Mouse (Mus musculus): ENCODE results near the gene Anxa6. TPM values are rescaled to one million over a fixed set of nuclear protein-coding genes. Genes with fewer than 3 reads are reported as not detected.

Anxa6 gene
- polyA plus RNA-seq, 1 experiment from 2014 or later, result 42.3 TPM

DNA sequence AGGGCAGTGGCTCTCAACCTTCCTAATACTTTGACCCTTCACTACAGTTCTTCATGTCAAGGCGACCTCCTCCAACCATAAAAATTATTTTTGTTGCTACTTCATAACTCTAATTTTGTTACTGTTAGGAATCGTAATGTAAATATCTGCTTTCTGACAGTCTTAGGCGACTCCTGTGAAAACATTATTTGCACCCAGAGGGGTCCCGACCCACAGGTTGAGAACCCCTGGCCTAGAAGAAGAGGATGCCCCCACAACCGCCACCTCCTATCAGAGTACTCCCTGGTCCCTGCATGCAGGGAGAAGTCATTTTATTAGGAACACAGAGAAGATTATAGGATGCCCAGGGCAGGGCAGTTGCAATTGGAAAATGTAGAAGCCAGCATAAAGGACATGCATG is 38.1 kb upstream of the Anxa6 start:
- Histone ChIP-seq H3K4me2 (ENCODE audit: low read depth, low read length) (no peak overlapping the region), H3K36me3 (ENCODE audit: control insufficient read depth, insufficient read depth, low read length) (no peaks in the 10 kb centered on the region), H3K4me3 (ENCODE audit: low read depth, low read length) (no peak overlapping the region), H3K9me3 (ENCODE audit: control insufficient read depth, low read length) (no peaks in the 10 kb centered on the region), H3K9ac (replicated peaks; ENCODE audit: low read depth, low read length) (no peak overlapping the region), H3K27ac (ENCODE audit: low read depth, low read length) (no peak overlapping the region), H3K27me3 (ENCODE audit: control insufficient read depth, insufficient read depth, low read length) (no peaks in the 10 kb centered on the region), H3K4me1 (ENCODE audit: control insufficient read depth, insufficient read depth, low read length) (no peaks in the 10 kb centered on the region)
- WGBS, result 95% methylated on average over 5 of the region's 5 CpGs
- ATAC-seq (ENCODE audit: low read depth), result no peak

DNA sequence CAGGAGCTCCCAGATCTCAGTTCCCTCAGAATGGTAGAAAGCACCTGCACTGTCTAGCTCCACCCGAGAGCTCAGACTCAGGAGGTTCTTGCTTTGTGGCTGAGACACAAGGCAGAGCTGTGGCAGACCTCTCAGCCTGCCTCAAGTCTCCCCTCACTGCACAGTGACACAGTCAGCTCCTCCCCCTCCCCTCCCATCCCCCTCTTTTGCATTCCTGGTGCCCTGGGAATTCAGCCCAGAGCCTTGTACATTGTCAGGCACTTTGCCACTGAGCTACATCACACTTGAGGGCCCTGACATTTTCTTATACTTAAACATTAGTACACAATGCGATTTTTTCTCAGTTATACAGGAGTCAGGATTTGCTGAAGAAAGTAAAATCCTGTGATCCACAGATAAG is 35.8 kb upstream of the Anxa6 start:
- WGBS, result 46% methylated on average over 2 of the region's 2 CpGs

DNA sequence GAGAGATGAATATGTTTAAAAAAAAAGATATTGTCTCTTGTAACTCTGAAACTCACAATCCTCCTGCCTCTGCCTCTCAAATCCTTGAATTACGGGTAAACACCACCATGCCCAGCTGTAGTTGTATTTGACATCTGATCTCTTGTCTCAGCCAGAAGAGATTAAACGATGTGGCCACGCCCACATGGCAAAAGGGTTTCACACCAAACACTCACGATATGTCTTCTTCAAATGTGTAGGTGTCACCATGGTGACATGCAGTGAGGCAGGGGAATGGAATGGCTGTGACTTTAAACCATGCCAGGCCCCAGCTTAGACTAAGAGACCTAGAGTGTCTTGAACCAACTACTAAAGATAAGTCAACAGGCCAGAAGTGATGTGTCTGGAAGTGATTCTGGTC is 33.7 kb upstream of the Anxa6 start:
- Histone ChIP-seq H3K36me3 (ENCODE audit: control insufficient read depth, insufficient read depth, low read length) (no peaks in the 10 kb centered on the region), H3K9ac (replicated peaks; ENCODE audit: low read depth, low read length) (no peak overlapping the region), H3K27ac (ENCODE audit: low read depth, low read length) (no peak overlapping the region), H3K27me3 (ENCODE audit: control insufficient read depth, insufficient read depth, low read length) (no peaks in the 10 kb centered on the region), H3K4me1 (ENCODE audit: control insufficient read depth, insufficient read depth, low read length) (no peaks in the 10 kb centered on the region), H3K4me3 (ENCODE audit: low read depth, low read length) (no peak overlapping the region), H3K9me3 (ENCODE audit: control insufficient read depth, low read length) (no peaks in the 10 kb centered on the region), H3K4me2 (ENCODE audit: low read depth, low read length) (no peak overlapping the region)
- ATAC-seq (ENCODE audit: low read depth), result no peak
- WGBS, result 65% methylated on average over 4 of the region's 4 CpGs

More for the DNA sequence above, 35.8 kb upstream of the Anxa6 start:
- H3K4me2 ChIP-seq (ENCODE audit: low read depth, low read length), result no peak overlapping the region
- no peaks in the 10 kb centered on the region for H3K4me1 ChIP-seq (ENCODE audit: control insufficient read depth, insufficient read depth, low read length)
- H3K27me3 ChIP-seq (ENCODE audit: control insufficient read depth, insufficient read depth, low read length), result no peaks in the 10 kb centered on the region
- ATAC-seq (ENCODE audit: low read depth), result no peak
- no peaks in the 10 kb centered on the region for H3K36me3 ChIP-seq (ENCODE audit: control insufficient read depth, insufficient read depth, low read length)
- no peak overlapping the region for H3K9ac ChIP-seq (replicated peaks; ENCODE audit: low read depth, low read length)
- H3K27ac ChIP-seq (ENCODE audit: low read depth, low read length), result no peak overlapping the region
- no peak overlapping the region for H3K4me3 ChIP-seq (ENCODE audit: low read depth, low read length)
- H3K9me3 ChIP-seq (ENCODE audit: control insufficient read depth, low read length), result no peaks in the 10 kb centered on the region

DNA sequence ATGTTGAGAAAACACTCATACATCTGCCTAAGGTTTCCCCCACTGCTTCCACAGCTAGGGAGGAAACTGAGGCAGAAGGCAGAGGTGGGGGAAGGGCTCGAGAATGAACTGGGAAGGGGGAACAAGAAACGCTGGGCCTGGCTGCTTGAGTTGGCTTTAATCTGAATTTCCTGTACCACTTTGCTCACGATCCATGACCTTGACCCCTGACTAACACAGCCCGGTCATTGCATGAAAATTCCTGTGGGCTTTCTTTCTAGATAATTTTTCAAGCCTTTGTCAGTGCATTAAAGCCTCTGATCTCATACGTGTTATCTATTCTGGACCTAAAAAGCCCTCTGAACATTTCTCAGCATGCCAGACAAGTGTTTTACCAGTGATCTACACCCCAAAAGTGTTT is 29.6 kb upstream of the Anxa6 start:
- Histone ChIP-seq H3K27ac (ENCODE audit: low read depth, low read length) (no peak overlapping the region), H3K36me3 (ENCODE audit: control insufficient read depth, insufficient read depth, low read length) (no peaks in the 10 kb centered on the region), H3K4me3 (ENCODE audit: low read depth, low read length) (no peak overlapping the region), H3K9me3 (ENCODE audit: control insufficient read depth, low read length) (no peaks in the 10 kb centered on the region), H3K4me2 (ENCODE audit: low read depth, low read length) (no peak overlapping the region), H3K27me3 (ENCODE audit: control insufficient read depth, insufficient read depth, low read length) (no peaks in the 10 kb centered on the region), H3K4me1 (ENCODE audit: control insufficient read depth, insufficient read depth, low read length) (no peaks in the 10 kb centered on the region), H3K9ac (replicated peaks; ENCODE audit: low read depth, low read length) (no peak overlapping the region)
- WGBS, result 72% methylated on average over 5 of the region's 5 CpGs
- no peak for ATAC-seq (ENCODE audit: low read depth)

DNA sequence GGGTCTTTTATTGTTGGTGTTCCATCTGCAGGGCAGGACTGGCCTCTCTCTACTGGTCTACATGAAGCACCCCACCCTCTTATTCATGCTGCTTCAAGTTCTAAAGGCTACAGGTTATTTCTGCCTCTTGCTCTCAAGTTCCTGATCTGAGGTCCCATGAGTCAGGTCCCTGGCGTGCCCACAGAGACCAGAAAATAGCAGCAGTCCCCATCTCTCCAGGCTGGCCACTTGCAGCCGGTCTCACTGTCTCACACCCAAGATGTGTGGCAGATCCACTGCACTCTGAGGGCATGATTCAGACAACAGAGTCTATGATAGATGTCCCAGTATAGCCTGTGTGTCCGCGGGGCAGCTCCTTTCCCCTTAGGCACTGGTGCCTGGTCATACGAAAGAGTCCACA is 27.6 kb upstream of the Anxa6 start:
- no peak for ATAC-seq (ENCODE audit: low read depth)
- Histone ChIP-seq H3K4me3 (ENCODE audit: low read depth, low read length) (no peak overlapping the region), H3K4me2 (ENCODE audit: low read depth, low read length) (no peak overlapping the region), H3K27me3 (ENCODE audit: control insufficient read depth, insufficient read depth, low read length) (no peaks in the 10 kb centered on the region), H3K4me1 (ENCODE audit: control insufficient read depth, insufficient read depth, low read length) (no peaks in the 10 kb centered on the region), H3K9ac (replicated peaks; ENCODE audit: low read depth, low read length) (no peak overlapping the region), H3K27ac (ENCODE audit: low read depth, low read length) (no peak overlapping the region), H3K9me3 (ENCODE audit: control insufficient read depth, low read length) (no peaks in the 10 kb centered on the region), H3K36me3 (ENCODE audit: control insufficient read depth, insufficient read depth, low read length) (no peaks in the 10 kb centered on the region)
- WGBS, result 90% methylated on average over 5 of the region's 5 CpGs

DNA sequence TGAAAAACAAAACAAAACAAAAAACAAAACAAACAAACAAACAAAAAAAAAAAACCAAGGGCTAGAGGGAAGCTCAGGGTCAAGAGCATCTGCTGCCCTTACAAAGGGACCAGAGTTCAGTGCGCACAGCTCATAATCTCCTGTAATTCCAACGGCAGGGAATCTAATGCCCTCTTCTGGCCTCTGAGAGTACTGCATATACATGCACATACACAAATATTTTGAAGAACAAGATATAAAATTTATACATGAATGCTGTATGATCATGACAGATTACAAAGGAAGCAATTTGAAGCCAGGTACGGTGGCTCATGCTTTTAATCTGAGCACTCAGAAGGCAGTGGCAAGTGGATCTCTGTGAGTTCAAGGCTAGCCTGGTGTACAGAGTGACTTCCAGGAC is 24.3 kb upstream of the Anxa6 start:
- Histone ChIP-seq H3K9me3 (ENCODE audit: control insufficient read depth, low read length) (no peaks in the 10 kb centered on the region), H3K4me2 (ENCODE audit: low read depth, low read length) (no peak overlapping the region), H3K4me1 (ENCODE audit: control insufficient read depth, insufficient read depth, low read length) (no peaks in the 10 kb centered on the region), H3K4me3 (ENCODE audit: low read depth, low read length) (no peak overlapping the region), H3K27ac (ENCODE audit: low read depth, low read length) (no peak overlapping the region), H3K36me3 (ENCODE audit: control insufficient read depth, insufficient read depth, low read length) (no peaks in the 10 kb centered on the region), H3K27me3 (ENCODE audit: control insufficient read depth, insufficient read depth, low read length) (no peaks in the 10 kb centered on the region), H3K9ac (replicated peaks; ENCODE audit: low read depth, low read length) (no peak overlapping the region)
- WGBS, result 85% methylated on average over 3 of the region's 3 CpGs
- ATAC-seq (ENCODE audit: low read depth), result no peak

DNA sequence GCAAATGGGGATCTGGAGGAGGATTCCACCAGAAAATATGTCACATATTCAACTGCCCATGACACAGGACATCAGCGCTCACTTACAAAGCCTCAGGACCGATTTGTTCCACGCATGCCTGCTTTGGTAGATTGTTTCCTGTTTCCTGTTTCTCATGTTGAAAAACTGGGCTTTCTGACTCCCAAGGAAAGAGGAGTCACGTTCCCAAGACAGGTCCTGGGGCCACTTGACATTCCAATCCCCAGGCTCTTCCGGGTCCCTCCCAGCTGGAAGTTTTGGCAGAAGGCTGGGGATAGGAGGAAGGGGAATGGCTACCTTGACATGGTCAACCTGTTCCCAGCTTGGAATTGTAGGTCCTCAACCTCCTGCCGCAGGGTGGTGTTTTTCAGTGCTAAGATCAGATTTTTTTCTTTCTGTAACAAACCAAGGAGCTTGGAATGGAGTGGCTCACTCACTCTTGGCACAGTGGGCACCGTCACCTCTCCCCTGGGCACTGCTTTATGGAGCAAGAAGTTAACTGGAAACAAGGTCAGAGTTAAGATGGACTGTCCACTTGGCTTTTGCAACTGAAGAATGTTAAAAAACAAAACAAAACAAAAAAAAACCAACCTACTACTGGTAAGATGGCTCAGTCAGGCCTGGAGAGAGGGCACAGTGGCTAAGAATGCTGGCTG is 17.7 kb upstream of the Anxa6 start:
- no peak overlapping the region for H3K4me2 ChIP-seq (ENCODE audit: low read depth, low read length)
- no peaks in the 10 kb centered on the region for H3K27me3 ChIP-seq (ENCODE audit: control insufficient read depth, insufficient read depth, low read length)
- H3K9ac ChIP-seq (replicated peaks; ENCODE audit: low read depth, low read length), result no peak overlapping the region
- no peaks in the 10 kb centered on the region for H3K9me3 ChIP-seq (ENCODE audit: control insufficient read depth, low read length)
- no peak overlapping the region for H3K4me3 ChIP-seq (ENCODE audit: low read depth, low read length)
- H3K4me1 ChIP-seq (ENCODE audit: control insufficient read depth, insufficient read depth, low read length), result no peaks in the 10 kb centered on the region
- ATAC-seq (ENCODE audit: low read depth), result no peak
- no peak overlapping the region for H3K27ac ChIP-seq (ENCODE audit: low read depth, low read length)
- WGBS, result 84% methylated on average over 7 of the region's 7 CpGs
- H3K36me3 ChIP-seq (ENCODE audit: control insufficient read depth, insufficient read depth, low read length), result no peaks in the 10 kb centered on the region

DNA sequence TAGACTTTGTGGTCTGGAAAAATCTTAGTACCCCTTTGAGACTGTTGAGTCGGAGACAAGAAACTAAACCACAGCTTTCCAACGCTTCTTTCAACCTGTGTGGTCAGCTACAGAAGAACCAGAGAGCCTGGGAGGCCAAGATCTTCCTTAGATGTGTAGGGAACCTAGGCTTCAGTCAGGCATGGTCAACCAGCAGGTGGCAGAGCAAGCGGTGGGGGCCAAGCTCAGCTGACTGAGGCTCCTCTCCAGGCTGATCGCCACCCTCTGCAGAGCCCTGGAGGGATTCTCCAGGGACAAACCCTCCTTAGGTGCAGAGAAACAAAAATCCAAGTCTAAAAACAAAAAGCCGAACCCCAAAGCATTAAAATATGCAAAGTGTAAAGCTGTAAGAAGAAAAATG is 13.4 kb upstream of the Anxa6 start:
- Histone ChIP-seq H3K36me3 (ENCODE audit: control insufficient read depth, insufficient read depth, low read length) (no peaks in the 10 kb centered on the region), H3K4me3 (ENCODE audit: low read depth, low read length) (no peak overlapping the region), H3K27ac (ENCODE audit: low read depth, low read length) (no peak overlapping the region), H3K9me3 (ENCODE audit: control insufficient read depth, low read length) (no peaks in the 10 kb centered on the region), H3K9ac (replicated peaks; ENCODE audit: low read depth, low read length) (no peak overlapping the region), H3K4me1 (ENCODE audit: control insufficient read depth, insufficient read depth, low read length) (no peaks in the 10 kb centered on the region), H3K27me3 (ENCODE audit: control insufficient read depth, insufficient read depth, low read length) (no peaks in the 10 kb centered on the region), H3K4me2 (ENCODE audit: low read depth, low read length) (no peak overlapping the region)
- 63% methylated on average over 5 of the region's 5 CpGs for WGBS
- ATAC-seq (ENCODE audit: low read depth), result no peak

DNA sequence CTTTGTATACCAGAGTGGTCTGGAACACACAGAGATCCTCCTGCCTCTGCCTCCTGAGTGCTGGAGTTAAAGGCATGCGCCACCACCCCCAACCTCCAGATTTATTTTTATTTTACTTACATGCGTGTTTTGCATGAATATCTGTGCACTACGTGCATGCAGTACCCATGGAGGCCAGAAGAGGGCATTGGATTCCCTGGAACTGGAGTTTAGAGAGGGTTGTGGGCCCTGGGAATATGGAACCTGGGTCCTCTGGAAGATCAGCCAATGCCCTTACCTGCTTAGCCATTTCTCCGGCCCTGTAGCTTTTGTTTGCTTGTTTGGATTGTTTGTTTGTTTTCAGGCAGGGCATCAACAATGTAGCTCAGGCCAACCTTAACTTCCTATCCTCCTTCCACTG is 8.1 kb upstream of the Anxa6 start:
- no peak overlapping the region for H3K9ac ChIP-seq (replicated peaks; ENCODE audit: low read depth, low read length)
- no peak overlapping the region for H3K4me2 ChIP-seq (ENCODE audit: low read depth, low read length)
- no peak overlapping the region for H3K27ac ChIP-seq (ENCODE audit: low read depth, low read length)
- H3K4me1 ChIP-seq (ENCODE audit: control insufficient read depth, insufficient read depth, low read length), result no peaks in the 10 kb centered on the region
- ATAC-seq (ENCODE audit: low read depth), result no peak
- WGBS, result 77% methylated on average over 4 of the region's 4 CpGs
- no peaks in the 10 kb centered on the region for H3K9me3 ChIP-seq (ENCODE audit: control insufficient read depth, low read length)
- no peaks in the 10 kb centered on the region for H3K27me3 ChIP-seq (ENCODE audit: control insufficient read depth, insufficient read depth, low read length)
- H3K4me3 ChIP-seq (ENCODE audit: low read depth, low read length), result no peak overlapping the region
- H3K36me3 ChIP-seq (ENCODE audit: control insufficient read depth, insufficient read depth, low read length), result no peaks in the 10 kb centered on the region
